Mouse (Mus musculus) limb, embryonic 10.5 days (tissue): ENCODE measurements around the gene Dhx32. TPM values are rescaled to one million over a fixed set of nuclear protein-coding genes. Genes with fewer than 3 reads are reported as not detected.

Source experiments
- polyA plus RNA-seq: library from polyadenylated mRNA; unstranded; fragments of >200 nt; fragmentation: Nextera tagmentation; extraction: Ambion mirVana; gene quantifications from 2 replicates; pipeline ENCODE4 v1.2.1, GENCODE M21; 2016

Gene Dhx32
- polyA plus RNA-seq, 1 experiment from 2014 or later = 18.0 TPM

Other genes with a start within 250 kb of the Dhx32 start
- not detected in 2 replicates for gene Tex36, start 180.6 kb downstream of the Dhx32 start, polyA plus RNA-seq
- 29.8 and 30.3 TPM in 2 replicates for gene Edrf1, start 145.2 kb downstream of the Dhx32 start, polyA plus RNA-seq
- 0.18 TPM in 1 of 2 replicates, not detected in the other for gene Mmp21, start 102.7 kb downstream of the Dhx32 start, polyA plus RNA-seq
- 234 and 236 TPM in 2 replicates for gene Bccip, start 73.4 kb downstream of the Dhx32 start, polyA plus RNA-seq
- gene Uros, start 72.7 kb downstream of the Dhx32 start, polyA plus RNA-seq = 34.0 and 34.4 TPM in 2 replicates
- 0.41 TPM in 1 of 2 replicates, not detected in the other for gene Fank1, start 5.9 kb downstream of the Dhx32 start, polyA plus RNA-seq